22 mouse cellular contexts compared by ENCODE assay signal in genomic region chr19:55926858-55927673, GRCm38 (mm10).
DNase-seq lines count a peak whose midpoint lies in the region; ATAC-seq and TF ChIP-seq lines count a peak whose summit lies in the region.
"Had no signal": no experiment of that assay in that cellular context is flagged by ENCODE, and none has a peak within 500 bp of the region (broad histone marks: within the 10 kb centered on the region; RNA-seq: fewer than 3 reads in every experiment).

No protein-coding gene starts in this region.

- peaks cover 88% of the 10 kb centered on the region for H3K4me1 ChIP-seq in erythroblast, embryonic 14.5 days (ENCODE audit: control insufficient read depth)
- peaks cover 47% of the 10 kb centered on the region for H3K4me1 ChIP-seq in G1E (ENCODE audit: insufficient read depth, low read depth, low read length)
- H3K4me1 ChIP-seq in liver, embryonic 12.5 days = peaks cover 75% of the 10 kb centered on the region
- H3K4me1 ChIP-seq in midbrain, embryonic 14.5 days (ENCODE audit: control insufficient read depth, insufficient read depth, low read length) = peaks cover 18% of the 10 kb centered on the region; the same call in 1 of the 2 replicates
- H3K4me1 ChIP-seq in hindbrain, embryonic 16.5 days (ENCODE audit: control insufficient read depth, insufficient read depth, low read depth, low read length) = peaks cover 6% of the 10 kb centered on the region
- H3K4me1 ChIP-seq: embryonic facial prominence, embryonic 13.5 days had no signal

- TF ChIP-seq CTCF in G1E (IDR thresholded peaks at IDR 0.05; ENCODE audit: low read depth, low read length) = no peak

- peaks cover 4% of the 10 kb centered on the region; the same call in 1 of the 2 replicates for H3K9me3 ChIP-seq in erythroblast, embryonic 14.5 days (ENCODE audit: control insufficient read depth, low read length)
- H3K9me3 ChIP-seq in G1E (replicated peaks) = peaks cover 15% of the 10 kb centered on the region
- no peaks in the 10 kb centered on the region for H3K9me3 ChIP-seq in liver, embryonic 12.5 days (replicated peaks)
- H3K9me3 ChIP-seq in midbrain, embryonic 14.5 days (ENCODE audit: control insufficient read depth, low read length) = no peaks in the 10 kb centered on the region
- H3K9me3 ChIP-seq in hindbrain, embryonic 16.5 days (ENCODE audit: control insufficient read depth, low read length) = no peaks in the 10 kb centered on the region
- H3K9me3 ChIP-seq: embryonic facial prominence, embryonic 13.5 days; heart, embryonic 13.5 days; hindbrain, embryonic 12.5 days had no signal

- H3K4me2 ChIP-seq in liver, embryonic 12.5 days = peak overlapping the region; percentile 66
- H3K4me2 ChIP-seq in midbrain, embryonic 14.5 days (ENCODE audit: low read length) = no peak overlapping the region
- H3K4me2 ChIP-seq in hindbrain, embryonic 16.5 days (ENCODE audit: low read length) = no peak overlapping the region
- H3K4me2 ChIP-seq: embryonic facial prominence, embryonic 13.5 days; heart, embryonic 13.5 days; hindbrain, embryonic 12.5 days had no signal

- WGBS in liver, embryonic 12.5 days (ENCODE audit: insufficient replicate concordance) = 80% methylated on average over 16 of the region's 16 CpGs
- WGBS in midbrain, embryonic 14.5 days = 61% methylated on average over 16 of the region's 16 CpGs
- WGBS in hindbrain, embryonic 16.5 days = 77% methylated on average over 16 of the region's 16 CpGs

- H3K4me3 ChIP-seq in erythroblast, embryonic 14.5 days (replicated peaks) = peak overlapping the region; percentile 71
- peak overlapping the region; percentile 30; the same call in 1 of the 2 replicates for H3K4me3 ChIP-seq in G1E (ENCODE audit: low read depth, low read length)
- peak overlapping the region; percentile 57 for H3K4me3 ChIP-seq in liver, embryonic 12.5 days
- no peak overlapping the region for H3K4me3 ChIP-seq in midbrain, embryonic 14.5 days (replicated peaks; ENCODE audit: low read depth, low read length)
- H3K4me3 ChIP-seq in hindbrain, embryonic 16.5 days (ENCODE audit: low read length) = no peak overlapping the region
- H3K4me3 ChIP-seq: embryonic facial prominence, embryonic 13.5 days; heart, embryonic 13.5 days; hindbrain, embryonic 12.5 days had no signal

- H3K27ac ChIP-seq in liver, embryonic 12.5 days = peak overlapping the region; percentile 96
- peak overlapping the region; percentile 32; the same call in 1 of the 2 replicates for H3K27ac ChIP-seq in midbrain, embryonic 14.5 days (replicated peaks; ENCODE audit: low read depth, low read length)
- no peak overlapping the region for H3K27ac ChIP-seq in hindbrain, embryonic 16.5 days (ENCODE audit: low read depth, low read length)
- H3K27ac ChIP-seq: embryonic facial prominence, embryonic 13.5 days; heart, embryonic 13.5 days; hindbrain, embryonic 12.5 days had no signal

- intact Hi-C loops in left cerebral cortex, postnatal 14 days (cut with DNase I) = no loop called here

- no peaks in the 10 kb centered on the region for H3K27me3 ChIP-seq in erythroblast, embryonic 14.5 days (ENCODE audit: control insufficient read depth)
- H3K27me3 ChIP-seq in G1E (ENCODE audit: insufficient read depth, low read length) = no peaks in the 10 kb centered on the region
- no peaks in the 10 kb centered on the region for H3K27me3 ChIP-seq in liver, embryonic 12.5 days (replicated peaks)
- no peaks in the 10 kb centered on the region for H3K27me3 ChIP-seq in midbrain, embryonic 14.5 days (ENCODE audit: control insufficient read depth, insufficient read depth, low read length)
- no peaks in the 10 kb centered on the region for H3K27me3 ChIP-seq in hindbrain, embryonic 16.5 days (replicated peaks; ENCODE audit: control insufficient read depth, insufficient read depth, low read length)
- H3K27me3 ChIP-seq: embryonic facial prominence, embryonic 13.5 days; heart, embryonic 13.5 days; hindbrain, embryonic 12.5 days had no signal

- peak overlapping the region; percentile 76 for H3K9ac ChIP-seq in liver, embryonic 12.5 days
- no peak overlapping the region for H3K9ac ChIP-seq in midbrain, embryonic 14.5 days (replicated peaks; ENCODE audit: low read length)
- H3K9ac ChIP-seq in hindbrain, embryonic 16.5 days (ENCODE audit: low read depth, low read length) = no peak overlapping the region
- H3K9ac ChIP-seq: embryonic facial prominence, embryonic 13.5 days; heart, embryonic 13.5 days; hindbrain, embryonic 12.5 days had no signal

- no peak for DNase-seq in G1E (ENCODE audit: low spot score)
- peak; percentile 16 for DNase-seq in midbrain, embryonic 14.5 days
- DNase-seq in embryo, embryonic 11 days = no peak
- DNase-seq in left cerebral cortex, postnatal 14 days (ENCODE audit: low spot score in 2 of 2) = no peak
- DNase-seq: adrenal gland, adult 8-10 months; cerebellum, adult 2 months; cerebellum, postnatal 25 days; gastrocnemius, postnatal 10 days; heart, adult 11 months; heart, postnatal 14 days; kidney, adult 18-20 months; kidney, postnatal 4 days; layer of hippocampus, adult 9-11 months; thymus, adult 18-20 months; thymus, postnatal 4 days had no signal

- peaks cover 63% of the 10 kb centered on the region for H3K36me3 ChIP-seq in erythroblast, embryonic 14.5 days (ENCODE audit: control insufficient read depth)
- H3K36me3 ChIP-seq in G1E (replicated peaks) = peaks cover 7% of the 10 kb centered on the region
- H3K36me3 ChIP-seq in liver, embryonic 12.5 days = peaks cover 39% of the 10 kb centered on the region
- H3K36me3 ChIP-seq in midbrain, embryonic 14.5 days (ENCODE audit: control insufficient read depth, insufficient read depth, low read length) = peaks cover 10% of the 10 kb centered on the region
- H3K36me3 ChIP-seq in hindbrain, embryonic 16.5 days (ENCODE audit: control insufficient read depth, insufficient read depth, low read length) = peaks cover 3% of the 10 kb centered on the region; the same call in 1 of the 2 replicates

- ATAC-seq in erythroblast, adult 5-6 weeks (replicated peaks; ENCODE audit: low FRiP score, poor library complexity, severe bottlenecking) = no peak
- no peak for ATAC-seq in G1E (ENCODE audit: extremely low read depth, insufficient number of reproducible peaks, low FRiP score, poor library complexity, severe bottlenecking)
- no peak for ATAC-seq in liver, embryonic 12.5 days
- ATAC-seq in midbrain, embryonic 14.5 days (ENCODE audit: low FRiP score, low TSS enrichment) = no peak
- no peak for ATAC-seq in hindbrain, embryonic 16.5 days

Comparison
In these comparisons a context has a peak if more than half of its experiments do, and no peak if none do; other contexts are left out.
1. H3K4me3 ChIP-seq: peak in erythroblast, embryonic 14.5 days (single experiment), G1E (single experiment) and liver, embryonic 12.5 days (single experiment); none in midbrain, embryonic 14.5 days (single experiment) and hindbrain, embryonic 16.5 days (single experiment).